Mouse (Mus musculus): ENCODE data around the gene Anxa6. TPM values are rescaled to one million over a fixed set of nuclear protein-coding genes. Genes with fewer than 3 reads are reported as not detected.

The Anxa6 gene
- polyA plus RNA-seq, 1 experiment from 2014 or later, result 86.9 TPM

- Histone ChIP-seq H3K9ac (ENCODE audit: low read depth, low read length) (no peak overlapping the region), H3K36me3 (ENCODE audit: control insufficient read depth, insufficient read depth) (peaks cover 1% of the 10 kb centered on the region; the same call in 1 of the 2 replicates), H3K27ac (ENCODE audit: low read depth, low read length) (no peak overlapping the region), H3K4me3 (ENCODE audit: low read depth, low read length) (no peak overlapping the region), H3K9me3 (ENCODE audit: control insufficient read depth) (no peaks in the 10 kb centered on the region), H3K4me1 (replicated peaks; ENCODE audit: control insufficient read depth, insufficient read depth, low read length) (peaks cover 4% of the 10 kb centered on the region), H3K27me3 (replicated peaks; ENCODE audit: control insufficient read depth, insufficient read depth, low read length) (no peaks in the 10 kb centered on the region), H3K4me2 (replicated peaks; ENCODE audit: low read depth) (no peak overlapping the region)
- TF ChIP-seq CTCF (IDR thresholded peaks at IDR 0.05; ENCODE audit: low read depth), result no peak
- WGBS, result 89% methylated on average over 4 of the region's 4 CpGs
- no peak for ATAC-seq
Measured at GRCm38 (mm10) chr11:54974639-54975038, 58.6 kb downstream of the Anxa6 start.

GRCm38 (mm10) chr11:54973481-54974212 is 59.6 kb downstream of the Anxa6 start:
- H3K27me3 ChIP-seq (replicated peaks; ENCODE audit: control insufficient read depth, insufficient read depth, low read length), result no peaks in the 10 kb centered on the region
- no peak overlapping the region for H3K4me2 ChIP-seq (replicated peaks; ENCODE audit: low read depth)
- WGBS, result 34% methylated on average over 8 of the region's 8 CpGs
- no peaks in the 10 kb centered on the region; the same call in 1 of the 2 replicates for H3K36me3 ChIP-seq (ENCODE audit: control insufficient read depth, insufficient read depth)
- peak; percentile 54 for ATAC-seq
- H3K4me3 ChIP-seq (ENCODE audit: low read depth, low read length), result no peak overlapping the region
- H3K9me3 ChIP-seq (ENCODE audit: control insufficient read depth), result no peaks in the 10 kb centered on the region
- TF ChIP-seq CTCF (IDR thresholded peaks at IDR 0.05; ENCODE audit: low read depth), result no peak
- H3K4me1 ChIP-seq (replicated peaks; ENCODE audit: control insufficient read depth, insufficient read depth, low read length), result peaks cover 4% of the 10 kb centered on the region
- no peak overlapping the region for H3K9ac ChIP-seq (ENCODE audit: low read depth, low read length)
- H3K27ac ChIP-seq (ENCODE audit: low read depth, low read length), result peak overlapping the region; percentile 64

- no peak overlapping the region for H3K9ac ChIP-seq (ENCODE audit: low read depth, low read length)
- no peaks in the 10 kb centered on the region for H3K9me3 ChIP-seq (ENCODE audit: control insufficient read depth)
- H3K27ac ChIP-seq (ENCODE audit: low read depth, low read length), result peak overlapping the region; percentile 57; the same call in 1 of the 2 replicates
- no peaks in the 10 kb centered on the region for H3K36me3 ChIP-seq (ENCODE audit: control insufficient read depth, insufficient read depth)
- 41% methylated on average over 4 of the region's 6 CpGs for WGBS
- peak; percentile 60 for ATAC-seq
- no peak for TF ChIP-seq CTCF (IDR thresholded peaks at IDR 0.05; ENCODE audit: low read depth)
- H3K4me1 ChIP-seq (replicated peaks; ENCODE audit: control insufficient read depth, insufficient read depth, low read length), result peaks cover 4% of the 10 kb centered on the region
- H3K4me2 ChIP-seq (replicated peaks; ENCODE audit: low read depth), result no peak overlapping the region
- no peaks in the 10 kb centered on the region for H3K27me3 ChIP-seq (replicated peaks; ENCODE audit: control insufficient read depth, insufficient read depth, low read length)
- H3K4me3 ChIP-seq (ENCODE audit: low read depth, low read length), result no peak overlapping the region
Measured at GRCm38 (mm10) chr11:54972789-54973188, 60.5 kb downstream of the Anxa6 start.

GRCm38 (mm10) chr11:54972049-54972723 is 61.1 kb downstream of the Anxa6 start:
- TF ChIP-seq CTCF (IDR thresholded peaks at IDR 0.05; ENCODE audit: low read depth), result no peak
- H3K4me3 ChIP-seq (ENCODE audit: low read depth, low read length), result no peak overlapping the region
- no peaks in the 10 kb centered on the region for H3K9me3 ChIP-seq (ENCODE audit: control insufficient read depth)
- H3K4me1 ChIP-seq (replicated peaks; ENCODE audit: control insufficient read depth, insufficient read depth, low read length), result peaks cover 4% of the 10 kb centered on the region
- H3K4me2 ChIP-seq (replicated peaks; ENCODE audit: low read depth), result no peak overlapping the region
- no peaks in the 10 kb centered on the region for H3K27me3 ChIP-seq (replicated peaks; ENCODE audit: control insufficient read depth, insufficient read depth, low read length)
- no peak overlapping the region for H3K9ac ChIP-seq (ENCODE audit: low read depth, low read length)
- peak; percentile 24; the same call in 1 of the 2 replicates for ATAC-seq
- H3K27ac ChIP-seq (ENCODE audit: low read depth, low read length), result 0 out of 2 replicates have a peak overlapping the region, but pooled peaks have one; percentile 57
- WGBS, result 29% methylated on average over 4 of the region's 4 CpGs
- H3K36me3 ChIP-seq (ENCODE audit: control insufficient read depth, insufficient read depth), result no peaks in the 10 kb centered on the region

- WGBS, result 65% methylated on average over 8 of the region's 8 CpGs
- no peak overlapping the region for H3K27ac ChIP-seq (ENCODE audit: low read depth, low read length)
- H3K9me3 ChIP-seq (ENCODE audit: control insufficient read depth), result no peaks in the 10 kb centered on the region
- H3K9ac ChIP-seq (ENCODE audit: low read depth, low read length), result no peak overlapping the region
- H3K27me3 ChIP-seq (replicated peaks; ENCODE audit: control insufficient read depth, insufficient read depth, low read length), result no peaks in the 10 kb centered on the region
- no peak overlapping the region for H3K4me2 ChIP-seq (replicated peaks; ENCODE audit: low read depth)
- peaks cover 4% of the 10 kb centered on the region for H3K4me1 ChIP-seq (replicated peaks; ENCODE audit: control insufficient read depth, insufficient read depth, low read length)
- H3K4me3 ChIP-seq (ENCODE audit: low read depth, low read length), result no peak overlapping the region
- ATAC-seq, result no peak
- H3K36me3 ChIP-seq (ENCODE audit: control insufficient read depth, insufficient read depth), result no peaks in the 10 kb centered on the region
- no peak for TF ChIP-seq CTCF (IDR thresholded peaks at IDR 0.05; ENCODE audit: low read depth)
Measured at GRCm38 (mm10) chr11:54971365-54972048, 61.7 kb downstream of the Anxa6 start.

- 77% methylated on average over 6 of the region's 6 CpGs for WGBS
- Histone ChIP-seq H3K4me2 (replicated peaks; ENCODE audit: low read depth) (no peak overlapping the region), H3K36me3 (ENCODE audit: control insufficient read depth, insufficient read depth) (no peaks in the 10 kb centered on the region), H3K4me3 (ENCODE audit: low read depth, low read length) (no peak overlapping the region), H3K9me3 (ENCODE audit: control insufficient read depth) (no peaks in the 10 kb centered on the region), H3K4me1 (replicated peaks; ENCODE audit: control insufficient read depth, insufficient read depth, low read length) (peaks cover 5% of the 10 kb centered on the region; the same call in 1 of the 2 replicates), H3K27me3 (replicated peaks; ENCODE audit: control insufficient read depth, insufficient read depth, low read length) (no peaks in the 10 kb centered on the region), H3K27ac (ENCODE audit: low read depth, low read length) (no peak overlapping the region), H3K9ac (ENCODE audit: low read depth, low read length) (no peak overlapping the region)
- no peak for TF ChIP-seq CTCF (IDR thresholded peaks at IDR 0.05; ENCODE audit: low read depth)
- no peak for ATAC-seq
Measured at GRCm38 (mm10) chr11:54965234-54965633, 68.0 kb downstream of the Anxa6 start.
